Mouse (Mus musculus) limb, embryonic 14.5 days (tissue): ENCODE data around the gene Ano6. TPM values are rescaled to one million over a fixed set of nuclear protein-coding genes. Genes with fewer than 3 reads are reported as not detected.

Source experiments
- ATAC-seq: fragments of 200-750 bp; cut with Nextera tagmentation; 2 replicates; pipeline ENCODE4 v1.8.0; 2017; ENCODE audit warnings: low read depth, moderate number of reproducible peaks, moderate TSS enrichment; ENCODE audit not compliant: low FRiP score
- DNase-seq: peaks from one replicate; pipeline ENCODE4 v3.0.0-alpha.2; 2015; ENCODE audit warnings: low spot score
- H3K27ac ChIP-seq: fragments of 300-500 bp; sonication (generic); replicated peaks from 2 replicates; pipeline ENCODE4 v1.5.1; 2014; ENCODE audit warnings: low read depth, mild to moderate bottlenecking, low read length, moderate library complexity, mixed read lengths
- H3K27me3 ChIP-seq: fragments of 300-500 bp; sonication (generic); 2 replicates; pipeline ENCODE4 v1.6.1; 2014; ENCODE audit warnings: low read length, mixed read lengths; ENCODE audit not compliant: control insufficient read depth, insufficient read depth
- H3K36me3 ChIP-seq: fragments of 300-500 bp; sonication (generic); 2 replicates; pipeline ENCODE4 v1.6.1; 2014; ENCODE audit warnings: mild to moderate bottlenecking, low read length, moderate library complexity, mixed read lengths; ENCODE audit not compliant: control insufficient read depth, insufficient read depth
- H3K4me1 ChIP-seq: fragments of 300-500 bp; sonication (generic); 2 replicates; pipeline ENCODE4 v1.6.1; 2014; ENCODE audit warnings: antibody characterized with exemption, low read length, mixed read lengths; ENCODE audit not compliant: control insufficient read depth, insufficient read depth
- H3K4me2 ChIP-seq: fragments of 300-500 bp; sonication (generic); replicated peaks from 2 replicates; pipeline ENCODE4 v1.6.1; 2014; ENCODE audit warnings: low read depth, mild to moderate bottlenecking, low read length, moderate library complexity; ENCODE audit not compliant: severe bottlenecking
- H3K4me3 ChIP-seq: fragments of 300-500 bp; sonication (generic); replicated peaks from 2 replicates; pipeline ENCODE4 v1.5.1; 2014; ENCODE audit warnings: low read length
- H3K9ac ChIP-seq: fragments of 300-500 bp; sonication (generic); 2 replicates; pipeline ENCODE4 v1.6.1; 2014; ENCODE audit warnings: mild to moderate bottlenecking, low read depth, low read length, moderate library complexity; ENCODE audit not compliant: severe bottlenecking
- H3K9me3 ChIP-seq: fragments of 300-500 bp; sonication (generic); 2 replicates; pipeline ENCODE4 v1.6.1; 2016; ENCODE audit warnings: low read length; ENCODE audit not compliant: control insufficient read depth
- POLR2A ChIP-seq: fragments of 200-500 bp; IDR thresholded peaks from 2 replicates; pipeline ENCODE4 v1.8.0; 2012; ENCODE audit warnings: inconsistent platforms, mild to moderate bottlenecking, moderate library complexity, borderline replicate concordance; ENCODE audit not compliant: insufficient read depth, insufficient read length; ENCODE audit errors: extremely low read depth
- WGBS: fragments of 180-500 bp; shearing (Covaris S2); extraction: QIAGEN DNeasy Blood & Tissue Kit; methylation state at CpG from one replicate; pipeline ENCODE4 v1.1.7; 2014; 5-methylcytosine and 5-hydroxymethylcytosine counted together
- polyA plus RNA-seq, 2 experiments: library from polyadenylated mRNA; depleted of rRNA in 1 of 2; stranded (reverse) in 1 of 2; unstranded in 1 of 2; fragments of >200 nt; fragmentation: Nextera tagmentation in 1 of 2; extraction: Ambion mirVana in 1 of 2; gene quantifications; 2 replicates each; pipeline versions ENCODE4 v1.2.1 to v1.2.3; 2012 to 2014

Ano6 gene
- polyA plus RNA-seq, 2 experiments, result 42.1 to 52.3 TPM

GRCm38 (mm10) chr15:95746955-95747931 lies 43.4 kb upstream of the Ano6 start:
- no peak for DNase-seq
- Histone ChIP-seq H3K36me3 (no peaks in the 10 kb centered on the region), H3K4me2 (no peak overlapping the region), H3K9me3 (no peaks in the 10 kb centered on the region), H3K27ac (no peak overlapping the region), H3K4me3 (no peak overlapping the region), H3K27me3 (no peaks in the 10 kb centered on the region), H3K9ac (no peak overlapping the region), H3K4me1 (no peaks in the 10 kb centered on the region)
- no peak for TF ChIP-seq POLR2A
- peak; percentile 84 for ATAC-seq
- 80% methylated on average over 16 of the region's 16 CpGs for WGBS

GRCm38 (mm10) chr15:95749216-95749615 lies 41.4 kb upstream of the Ano6 start:
- no peaks in the 10 kb centered on the region for H3K27me3 ChIP-seq
- no peak for DNase-seq
- no peak for TF ChIP-seq POLR2A
- H3K27ac ChIP-seq, result no peak overlapping the region
- no peak overlapping the region for H3K4me3 ChIP-seq
- H3K4me2 ChIP-seq, result no peak overlapping the region
- H3K36me3 ChIP-seq, result no peaks in the 10 kb centered on the region
- H3K9ac ChIP-seq, result no peak overlapping the region
- 91% methylated on average over 5 of the region's 5 CpGs for WGBS
- no peaks in the 10 kb centered on the region for H3K9me3 ChIP-seq
- H3K4me1 ChIP-seq, result no peaks in the 10 kb centered on the region
- ATAC-seq, result no peak

- H3K27ac ChIP-seq, result no peak overlapping the region
- no peaks in the 10 kb centered on the region for H3K4me1 ChIP-seq
- H3K4me3 ChIP-seq, result no peak overlapping the region
- DNase-seq (no peak), ATAC-seq (no peak)
- TF ChIP-seq POLR2A, result no peak
- H3K36me3 ChIP-seq, result no peaks in the 10 kb centered on the region
- no peaks in the 10 kb centered on the region for H3K27me3 ChIP-seq
- no peaks in the 10 kb centered on the region for H3K9me3 ChIP-seq
- H3K9ac ChIP-seq, result no peak overlapping the region
- no peak overlapping the region for H3K4me2 ChIP-seq
- 86% methylated on average over 21 of the region's 21 CpGs for WGBS
Measured at GRCm38 (mm10) chr15:95750038-95750437, 40.6 kb upstream of the Ano6 start.

GRCm38 (mm10) chr15:95751832-95752676 lies 38.6 kb upstream of the Ano6 start:
- Histone ChIP-seq H3K9ac (no peak overlapping the region), H3K4me2 (no peak overlapping the region), H3K27ac (no peak overlapping the region), H3K36me3 (no peaks in the 10 kb centered on the region), H3K27me3 (no peaks in the 10 kb centered on the region), H3K4me1 (0 out of 2 replicates have a peak, but pooled peaks cover under 1% of the 10 kb centered on the region), H3K4me3 (no peak overlapping the region), H3K9me3 (no peaks in the 10 kb centered on the region)
- TF ChIP-seq POLR2A, result no peak
- 68% methylated on average over 8 of the region's 8 CpGs for WGBS
- DNase-seq (no peak), ATAC-seq (no peak)

GRCm38 (mm10) chr15:95752677-95753019 lies 38.0 kb upstream of the Ano6 start:
- 88% methylated on average over 5 of the region's 5 CpGs for WGBS
- ATAC-seq (no peak), DNase-seq (no peak)
- H3K4me3 ChIP-seq, result no peak overlapping the region
- H3K9ac ChIP-seq, result no peak overlapping the region
- H3K27ac ChIP-seq, result no peak overlapping the region
- H3K4me2 ChIP-seq, result no peak overlapping the region
- no peaks in the 10 kb centered on the region for H3K9me3 ChIP-seq
- no peaks in the 10 kb centered on the region for H3K27me3 ChIP-seq
- 0 out of 2 replicates have a peak, but pooled peaks cover 6% of the 10 kb centered on the region for H3K4me1 ChIP-seq
- H3K36me3 ChIP-seq, result no peaks in the 10 kb centered on the region
- TF ChIP-seq POLR2A, result no peak
